Mouse (Mus musculus): ENCODE data around the gene Nrcam. TPM values are rescaled to one million over a fixed set of nuclear protein-coding genes. Genes with fewer than 3 reads are reported as not detected.

The Nrcam gene
- total and polyA plus RNA-seq, 2 experiments from 2014 or later: 101 to 185 TPM

DNA sequence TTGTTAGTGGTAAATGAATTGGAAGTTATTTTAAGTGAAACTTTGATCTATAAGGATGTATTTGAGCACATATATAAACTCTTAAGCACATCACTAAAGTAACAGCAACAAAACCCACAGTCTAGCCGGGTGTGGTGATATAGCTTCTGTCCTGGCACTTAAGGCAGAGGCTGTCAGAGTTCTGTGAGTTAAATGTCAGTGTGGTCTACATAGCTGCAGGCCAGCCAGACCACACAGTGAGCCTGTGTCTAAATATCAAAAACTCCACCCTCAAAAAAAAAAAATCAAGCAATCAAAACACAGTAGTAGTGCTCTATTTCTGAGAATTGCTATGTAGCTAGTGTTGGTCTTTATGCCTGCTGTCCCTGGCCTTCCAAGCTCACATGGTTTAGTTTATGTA lies 59.5 kb downstream of the Nrcam start:
- no peak for DNase-seq
- H3K4me3 ChIP-seq (ENCODE audit: low read depth, low read length): no peak overlapping the region
- H3K36me3 ChIP-seq (ENCODE audit: insufficient read depth): no peaks in the 10 kb centered on the region
- no peaks in the 10 kb centered on the region for H3K27me3 ChIP-seq (ENCODE audit: insufficient read depth, low read length)
- H3K9me3 ChIP-seq (ENCODE audit: low read length): no peaks in the 10 kb centered on the region
- no peak for ATAC-seq
- no peak for TF ChIP-seq CTCF (IDR thresholded peaks at IDR 0.05; ENCODE audit: low read depth)
- H3K27ac ChIP-seq (ENCODE audit: low read depth, low read length): no peak overlapping the region
- H3K4me2 ChIP-seq (ENCODE audit: low read depth): no peak overlapping the region
- H3K9ac ChIP-seq: no peak overlapping the region
- WGBS: 20% methylated on average over 1 of the region's 1 CpGs
- peaks cover 6% of the 10 kb centered on the region; the same call in 1 of the 2 replicates for H3K4me1 ChIP-seq (ENCODE audit: insufficient read depth)

DNA sequence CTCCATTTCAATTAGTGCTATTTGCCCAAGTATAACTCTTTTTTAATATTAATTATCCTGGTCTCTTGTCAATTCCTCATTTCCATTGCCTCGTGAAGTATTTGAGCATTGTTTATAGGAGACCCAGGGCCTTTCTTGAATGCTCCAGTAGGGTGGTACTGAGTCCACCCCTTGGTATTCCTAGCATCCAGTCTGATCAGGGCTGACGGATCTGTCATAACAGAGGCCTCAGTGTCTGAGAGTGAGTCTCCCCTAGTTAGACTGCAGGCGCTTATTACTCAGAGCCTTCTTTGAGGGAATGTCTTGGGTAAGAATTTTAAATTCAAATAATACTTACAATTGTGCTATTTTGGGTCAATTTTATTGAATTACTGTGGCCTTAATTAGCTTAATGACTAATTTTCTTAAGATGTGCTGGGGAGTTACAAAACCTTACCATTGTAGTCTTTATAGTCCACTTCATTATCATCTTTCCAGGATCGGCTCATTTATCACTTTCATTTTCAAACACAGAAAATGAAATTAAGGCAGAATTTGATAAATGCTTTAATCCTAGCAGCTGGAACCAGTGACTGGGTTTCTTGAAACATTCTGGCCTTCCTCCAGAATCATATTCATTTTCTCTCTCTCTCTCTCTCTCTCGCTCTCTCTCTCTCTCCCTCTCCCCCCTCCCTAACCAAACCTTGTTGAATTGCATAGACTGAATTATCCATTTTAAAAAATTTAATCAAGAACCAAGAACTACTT lies 61.9 kb downstream of the Nrcam start:
- DNase-seq: no peak
- H3K9ac ChIP-seq: no peak overlapping the region
- peaks cover 6% of the 10 kb centered on the region; the same call in 1 of the 2 replicates for H3K4me1 ChIP-seq (ENCODE audit: insufficient read depth)
- no peak overlapping the region for H3K27ac ChIP-seq (ENCODE audit: low read depth, low read length)
- no peak for ATAC-seq
- no peak overlapping the region for H3K4me2 ChIP-seq (ENCODE audit: low read depth)
- WGBS: 40% methylated on average over 5 of the region's 5 CpGs
- no peaks in the 10 kb centered on the region for H3K36me3 ChIP-seq (ENCODE audit: insufficient read depth)
- no peaks in the 10 kb centered on the region for H3K27me3 ChIP-seq (ENCODE audit: insufficient read depth, low read length)
- H3K4me3 ChIP-seq (ENCODE audit: low read depth, low read length): no peak overlapping the region
- no peaks in the 10 kb centered on the region for H3K9me3 ChIP-seq (ENCODE audit: low read length)
- TF ChIP-seq CTCF (IDR thresholded peaks at IDR 0.05; ENCODE audit: low read depth): no peak

DNA sequence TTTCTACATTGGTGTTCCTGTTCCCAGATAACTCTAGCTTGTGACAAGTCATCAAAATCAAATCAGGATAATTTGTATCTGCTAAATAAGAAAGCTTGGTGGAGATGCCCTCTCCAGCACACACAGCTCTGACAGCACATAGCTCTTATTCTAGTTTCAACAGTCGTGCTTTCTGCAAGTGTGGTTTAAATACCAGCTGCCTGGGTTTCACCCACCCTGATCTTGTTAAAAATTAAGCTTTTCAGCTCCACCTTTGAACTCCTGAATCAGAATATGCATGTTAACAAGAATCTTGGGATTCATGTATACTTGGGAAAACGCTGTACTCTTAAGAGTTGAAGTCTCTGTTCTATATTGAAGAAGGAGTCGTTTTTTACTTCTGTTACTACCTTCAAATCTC lies 66.2 kb downstream of the Nrcam start:
- Histone ChIP-seq H3K4me2 (ENCODE audit: low read depth) (no peak overlapping the region), H3K36me3 (ENCODE audit: insufficient read depth) (no peaks in the 10 kb centered on the region), H3K9me3 (ENCODE audit: low read length) (no peaks in the 10 kb centered on the region), H3K4me3 (ENCODE audit: low read depth, low read length) (no peak overlapping the region), H3K27me3 (ENCODE audit: insufficient read depth, low read length) (no peaks in the 10 kb centered on the region), H3K9ac (no peak overlapping the region), H3K27ac (ENCODE audit: low read depth, low read length) (no peak overlapping the region), H3K4me1 (ENCODE audit: insufficient read depth) (peaks cover 6% of the 10 kb centered on the region; the same call in 1 of the 2 replicates)
- ATAC-seq (no peak), DNase-seq (no peak)
- WGBS: 80% methylated on average over 3 of the region's 3 CpGs
- no peak for TF ChIP-seq CTCF (IDR thresholded peaks at IDR 0.05; ENCODE audit: low read depth)

DNA sequence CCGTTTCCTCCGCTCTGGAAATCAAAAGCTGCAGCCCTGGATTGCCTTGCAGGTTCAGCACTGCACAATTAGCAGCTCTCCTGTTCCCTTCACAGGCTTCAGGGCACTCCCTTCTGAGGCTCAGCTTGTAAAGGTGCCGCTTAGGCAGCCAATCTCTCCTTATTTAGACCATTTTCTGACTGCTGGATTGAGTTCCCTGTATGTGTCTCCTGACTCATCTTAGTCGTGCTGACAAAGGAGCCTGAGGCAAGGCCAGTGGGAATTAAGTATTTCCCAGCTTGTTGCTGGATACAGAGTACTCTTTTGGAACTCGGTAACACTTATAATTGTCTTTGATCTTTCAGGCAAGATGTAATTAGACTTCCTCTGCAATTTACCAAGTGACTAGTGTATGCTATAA lies 69.1 kb downstream of the Nrcam start:
- DNase-seq: peak; percentile 8

DNA sequence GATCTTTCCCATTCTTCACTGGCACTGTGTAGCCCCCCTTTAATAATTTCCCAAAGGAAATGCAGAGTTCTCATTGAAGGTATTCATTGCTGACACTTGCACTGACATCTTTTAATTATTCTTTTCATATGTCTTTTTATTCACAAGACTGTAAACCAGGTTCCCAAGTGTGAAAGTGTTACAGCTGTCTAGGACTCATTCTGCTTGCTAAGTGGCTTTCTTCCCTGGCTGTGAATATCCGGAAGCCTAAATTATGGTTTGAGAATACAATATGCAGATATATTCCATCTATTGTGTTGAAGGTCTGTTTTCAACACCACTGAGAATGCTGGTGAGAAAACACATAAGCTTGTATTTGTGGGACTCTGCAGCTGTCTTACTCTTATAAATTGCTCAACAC lies 73.4 kb downstream of the Nrcam start:
- Histone ChIP-seq H3K27ac (ENCODE audit: low read depth, low read length) (peak overlapping the region; percentile 11; the same call in 1 of the 2 replicates), H3K4me3 (ENCODE audit: low read depth, low read length) (no peak overlapping the region), H3K9me3 (ENCODE audit: low read length) (no peaks in the 10 kb centered on the region), H3K36me3 (ENCODE audit: insufficient read depth) (no peaks in the 10 kb centered on the region), H3K27me3 (ENCODE audit: insufficient read depth, low read length) (no peaks in the 10 kb centered on the region), H3K4me1 (ENCODE audit: insufficient read depth) (peaks cover 16% of the 10 kb centered on the region; the same call in 1 of the 2 replicates), H3K4me2 (ENCODE audit: low read depth) (no peak overlapping the region), H3K9ac (no peak overlapping the region)
- peak; percentile 75 for ATAC-seq
- WGBS: 13% methylated on average over 1 of the region's 1 CpGs
- no peak for DNase-seq
- no peak for TF ChIP-seq CTCF (IDR thresholded peaks at IDR 0.05; ENCODE audit: low read depth)

More for the DNA sequence above, 69.1 kb downstream of the Nrcam start:
- no peak overlapping the region for H3K4me2 ChIP-seq (ENCODE audit: low read depth)
- H3K27ac ChIP-seq (ENCODE audit: low read depth, low read length): peak overlapping the region; percentile 62; the same call in 1 of the 2 replicates
- H3K4me3 ChIP-seq (ENCODE audit: low read depth, low read length): no peak overlapping the region
- H3K4me1 ChIP-seq (ENCODE audit: insufficient read depth): peaks cover 5% of the 10 kb centered on the region; the same call in 1 of the 2 replicates
- no peaks in the 10 kb centered on the region for H3K36me3 ChIP-seq (ENCODE audit: insufficient read depth)
- no peak for TF ChIP-seq CTCF (IDR thresholded peaks at IDR 0.05; ENCODE audit: low read depth)
- H3K27me3 ChIP-seq (ENCODE audit: insufficient read depth, low read length): no peaks in the 10 kb centered on the region
- ATAC-seq: 0 out of 2 replicates have a peak, but pooled peaks have one; percentile 8
- no peaks in the 10 kb centered on the region for H3K9me3 ChIP-seq (ENCODE audit: low read length)
- H3K9ac ChIP-seq: no peak overlapping the region
- 12% methylated on average over 5 of the region's 5 CpGs for WGBS

DNA sequence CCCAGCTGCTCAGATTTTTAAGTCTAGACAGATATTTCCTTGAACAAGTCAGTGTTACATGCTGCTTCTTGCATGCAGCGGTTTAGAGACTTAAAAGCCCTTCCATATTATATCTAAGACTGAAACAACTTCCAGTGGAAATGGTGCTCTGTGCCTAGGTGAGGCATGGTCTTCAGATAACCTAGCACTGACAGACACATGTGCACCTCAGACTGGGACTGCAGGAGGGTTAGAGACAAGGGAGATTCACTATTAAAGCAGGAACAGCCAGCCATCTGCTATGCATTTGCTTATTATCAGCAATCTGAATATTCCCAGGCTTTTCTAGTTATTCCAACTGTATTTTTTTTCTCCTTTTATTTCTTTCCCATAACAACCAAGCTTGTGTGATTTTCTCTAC lies 74.6 kb downstream of the Nrcam start:
- Histone ChIP-seq H3K4me1 (ENCODE audit: insufficient read depth) (peaks cover 16% of the 10 kb centered on the region; the same call in 1 of the 2 replicates), H3K27ac (ENCODE audit: low read depth, low read length) (peak overlapping the region; percentile 31; the same call in 1 of the 2 replicates), H3K4me2 (ENCODE audit: low read depth) (no peak overlapping the region), H3K27me3 (ENCODE audit: insufficient read depth, low read length) (no peaks in the 10 kb centered on the region), H3K9me3 (ENCODE audit: low read length) (no peaks in the 10 kb centered on the region), H3K9ac (no peak overlapping the region), H3K36me3 (ENCODE audit: insufficient read depth) (no peaks in the 10 kb centered on the region), H3K4me3 (ENCODE audit: low read depth, low read length) (no peak overlapping the region)
- TF ChIP-seq CTCF (IDR thresholded peaks at IDR 0.05; ENCODE audit: low read depth): no peak
- DNase-seq (no peak), ATAC-seq (no peak)
- WGBS: 69% methylated on average over 1 of the region's 1 CpGs

DNA sequence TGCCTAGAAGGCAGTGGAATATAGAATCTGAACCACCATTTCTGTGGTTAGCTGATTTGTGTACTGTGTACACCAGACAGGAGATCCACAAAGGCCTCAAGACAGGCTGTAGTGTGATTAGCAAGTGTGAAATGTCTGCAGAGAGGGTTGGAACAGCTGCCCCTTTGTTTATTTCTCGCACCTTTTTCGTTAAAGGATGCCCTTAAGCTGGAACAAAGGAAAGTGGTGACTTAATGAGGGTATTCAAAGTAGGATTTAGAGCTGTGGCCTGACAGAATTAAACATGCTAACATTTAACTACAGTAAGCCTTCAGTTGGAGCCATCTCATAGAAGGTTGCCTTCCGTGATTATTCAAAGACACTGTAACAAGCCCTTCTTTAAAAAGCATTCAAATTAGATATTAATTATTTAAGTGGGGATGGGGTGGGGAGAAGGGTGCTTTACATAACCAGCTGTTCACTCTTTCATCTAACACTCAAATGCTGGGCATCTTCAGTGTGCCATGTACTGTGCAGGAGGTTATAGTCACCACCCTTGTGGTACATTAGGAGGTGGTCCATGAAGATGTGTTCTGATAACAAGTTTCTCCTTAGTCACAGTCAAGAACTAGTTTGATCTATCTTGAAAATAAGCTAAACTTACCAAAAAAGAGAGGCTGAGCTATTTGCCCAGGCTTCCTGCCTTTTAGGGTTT lies 75.2 kb downstream of the Nrcam start:
- H3K4me1 ChIP-seq (ENCODE audit: insufficient read depth): peaks cover 16% of the 10 kb centered on the region; the same call in 1 of the 2 replicates
- no peak overlapping the region for H3K9ac ChIP-seq
- no peaks in the 10 kb centered on the region for H3K27me3 ChIP-seq (ENCODE audit: insufficient read depth, low read length)
- DNase-seq (no peak), ATAC-seq (peak; percentile 58)
- peak overlapping the region; percentile 31; the same call in 1 of the 2 replicates for H3K27ac ChIP-seq (ENCODE audit: low read depth, low read length)
- WGBS: 9% methylated on average over 3 of the region's 3 CpGs
- no peaks in the 10 kb centered on the region for H3K9me3 ChIP-seq (ENCODE audit: low read length)
- no peak for TF ChIP-seq CTCF (IDR thresholded peaks at IDR 0.05; ENCODE audit: low read depth)
- H3K4me3 ChIP-seq (ENCODE audit: low read depth, low read length): no peak overlapping the region
- no peaks in the 10 kb centered on the region for H3K36me3 ChIP-seq (ENCODE audit: insufficient read depth)
- H3K4me2 ChIP-seq (ENCODE audit: low read depth): no peak overlapping the region

Measured in forebrain, postnatal 0 days (tissue).